Mouse (Mus musculus) limb, embryonic 12.5 days (tissue): ENCODE measurements around the gene Arntl. TPM values are rescaled to one million over a fixed set of nuclear protein-coding genes. Genes with fewer than 3 reads are reported as not detected.

ENCODE experiments used
- ATAC-seq: fragments of 200-750 bp; cut with Nextera tagmentation; 2 replicates; pipeline ENCODE4 v1.8.0; 2017; ENCODE audit warnings: low read depth, moderate TSS enrichment; ENCODE audit not compliant: insufficient number of reproducible peaks, insufficient read depth, low FRiP score, low TSS enrichment
- H3K27ac ChIP-seq: fragments of 300-500 bp; sonication (generic); 2 replicates; pipeline ENCODE4 v1.5.1; 2016; ENCODE audit warnings: mild to moderate bottlenecking, moderate library complexity
- H3K27me3 ChIP-seq: fragments of 300-500 bp; sonication (generic); 2 replicates; pipeline ENCODE4 v1.6.1; 2016; ENCODE audit warnings: mild to moderate bottlenecking, moderate library complexity
- H3K36me3 ChIP-seq: fragments of 300-500 bp; sonication (generic); 2 replicates; pipeline ENCODE4 v1.6.1; 2016; ENCODE audit warnings: mild to moderate bottlenecking, moderate library complexity
- H3K4me1 ChIP-seq: fragments of 300-500 bp; sonication (generic); replicated peaks from 2 replicates; pipeline ENCODE4 v1.6.1; 2016
- H3K4me2 ChIP-seq: fragments of 300-500 bp; sonication (generic); 2 replicates; pipeline ENCODE4 v1.6.1; 2016; ENCODE audit warnings: mild to moderate bottlenecking, moderate library complexity
- H3K4me3 ChIP-seq: fragments of 300-500 bp; sonication (generic); replicated peaks from 2 replicates; pipeline ENCODE4 v1.5.1; 2016; ENCODE audit warnings: mild to moderate bottlenecking
- H3K9ac ChIP-seq: fragments of 300-500 bp; sonication (generic); replicated peaks from 2 replicates; pipeline ENCODE4 v1.6.1; 2016; ENCODE audit warnings: mild to moderate bottlenecking, moderate library complexity
- H3K9me3 ChIP-seq: fragments of 300-500 bp; sonication (generic); 2 replicates; pipeline ENCODE4 v1.6.1; 2016; ENCODE audit warnings: mild to moderate bottlenecking, moderate library complexity
- WGBS: fragments of 180-500 bp; shearing (Covaris S2); methylation state at CpG from one replicate; pipeline ENCODE4 v1.1.7; 2016; 5-methylcytosine and 5-hydroxymethylcytosine counted together
- polyA plus RNA-seq: library from polyadenylated mRNA; unstranded; fragments of >200 nt; fragmentation: Nextera tagmentation; extraction: Ambion mirVana; gene quantifications from 2 replicates; pipeline ENCODE4 v1.2.1, GENCODE M21; 2016

The Arntl gene
- polyA plus RNA-seq, 1 experiment from 2014 or later: 7.4 TPM

- H3K9ac ChIP-seq: no peak overlapping the region
- H3K27ac ChIP-seq: no peak overlapping the region
- H3K4me1 ChIP-seq: peaks cover 14% of the 10 kb centered on the region
- no peak overlapping the region for H3K4me2 ChIP-seq
- no peak overlapping the region for H3K4me3 ChIP-seq
- no peaks in the 10 kb centered on the region for H3K9me3 ChIP-seq
- whole genome bisulfite sequencing: 49% methylated on average over 4 of the region's 4 CpGs
- H3K27me3 ChIP-seq: peaks cover 56% of the 10 kb centered on the region
- ATAC-seq: no peak
- no peaks in the 10 kb centered on the region for H3K36me3 ChIP-seq
Measured at GRCm38 (mm10) chr7:113210441-113210840, 3.2 kb downstream of the Arntl start.

- Histone ChIP-seq H3K4me2 (no peak overlapping the region), H3K36me3 (no peaks in the 10 kb centered on the region), H3K4me1 (no peaks in the 10 kb centered on the region), H3K4me3 (no peak overlapping the region), H3K27ac (no peak overlapping the region), H3K9me3 (no peaks in the 10 kb centered on the region), H3K27me3 (peaks cover 25% of the 10 kb centered on the region), H3K9ac (no peak overlapping the region)
- 58% methylated on average over 6 of the region's 6 CpGs for WGBS
- no peak for ATAC-seq
Measured at GRCm38 (mm10) chr7:113214245-113215169, 7.2 kb downstream of the Arntl start.

DNA sequence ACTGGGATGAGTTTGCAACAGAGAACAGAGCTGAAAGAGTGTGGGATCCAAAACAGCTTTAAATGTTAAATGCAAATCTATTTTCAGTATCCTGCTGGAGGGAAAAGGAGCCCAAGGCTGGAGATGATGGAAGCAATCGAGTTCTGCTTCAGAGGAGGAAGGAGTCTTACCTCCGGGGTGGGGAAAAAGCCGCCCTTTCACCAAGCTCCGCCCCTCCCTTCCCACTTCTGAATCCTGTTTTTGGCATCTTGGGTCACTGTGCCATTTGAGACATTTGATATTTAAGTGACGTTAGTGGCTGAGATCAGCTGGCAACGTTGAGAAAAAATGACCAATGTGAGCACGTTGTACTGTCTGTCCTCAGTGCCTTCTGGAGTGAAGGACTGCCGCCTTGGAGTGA, 8.9 kb downstream of the Arntl start:
- 52% methylated on average over 8 of the region's 8 CpGs for WGBS
- Histone ChIP-seq H3K4me1 (no peaks in the 10 kb centered on the region), H3K27ac (no peak overlapping the region), H3K9me3 (no peaks in the 10 kb centered on the region), H3K36me3 (no peaks in the 10 kb centered on the region), H3K4me2 (no peak overlapping the region), H3K9ac (no peak overlapping the region), H3K4me3 (no peak overlapping the region), H3K27me3 (peaks cover 9% of the 10 kb centered on the region)
- no peak for ATAC-seq

DNA sequence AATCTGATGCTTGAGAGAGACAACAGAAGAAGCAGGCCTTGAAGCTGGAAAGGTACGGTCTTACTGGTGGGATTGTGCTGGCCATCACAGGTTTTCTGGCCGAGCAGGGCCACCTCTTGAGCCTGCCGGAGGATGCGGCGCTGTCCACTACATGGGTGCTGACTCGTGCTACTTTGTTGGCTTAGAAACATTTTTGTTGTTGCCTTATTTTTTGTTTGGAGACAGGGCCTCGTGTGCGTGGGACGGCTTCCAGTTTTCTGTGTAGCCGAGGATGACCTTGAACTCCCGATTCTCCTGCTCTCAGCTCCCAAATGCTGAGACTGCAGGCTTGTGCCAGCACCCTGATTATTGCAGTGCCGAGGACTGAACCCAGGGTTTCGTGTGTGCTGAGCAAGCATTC, 12.2 kb downstream of the Arntl start:
- H3K36me3 ChIP-seq: no peaks in the 10 kb centered on the region
- ATAC-seq: no peak
- no peak overlapping the region for H3K4me2 ChIP-seq
- no peak overlapping the region for H3K9ac ChIP-seq
- H3K27ac ChIP-seq: no peak overlapping the region
- no peaks in the 10 kb centered on the region; the same call in 1 of the 2 replicates for H3K4me1 ChIP-seq
- no peaks in the 10 kb centered on the region for H3K9me3 ChIP-seq
- 63% methylated on average over 13 of the region's 13 CpGs for WGBS
- no peaks in the 10 kb centered on the region for H3K27me3 ChIP-seq
- H3K4me3 ChIP-seq: no peak overlapping the region

- H3K27ac ChIP-seq: no peak overlapping the region
- no peak overlapping the region for H3K4me3 ChIP-seq
- H3K27me3 ChIP-seq: no peaks in the 10 kb centered on the region
- no peak overlapping the region for H3K9ac ChIP-seq
- ATAC-seq: no peak
- no peak overlapping the region for H3K4me2 ChIP-seq
- H3K4me1 ChIP-seq: no peaks in the 10 kb centered on the region; the same call in 1 of the 2 replicates
- WGBS: 76% methylated on average over 3 of the region's 3 CpGs
- no peaks in the 10 kb centered on the region for H3K36me3 ChIP-seq
- H3K9me3 ChIP-seq: no peaks in the 10 kb centered on the region
Measured at GRCm38 (mm10) chr7:113219864-113220263, 12.6 kb downstream of the Arntl start.

DNA sequence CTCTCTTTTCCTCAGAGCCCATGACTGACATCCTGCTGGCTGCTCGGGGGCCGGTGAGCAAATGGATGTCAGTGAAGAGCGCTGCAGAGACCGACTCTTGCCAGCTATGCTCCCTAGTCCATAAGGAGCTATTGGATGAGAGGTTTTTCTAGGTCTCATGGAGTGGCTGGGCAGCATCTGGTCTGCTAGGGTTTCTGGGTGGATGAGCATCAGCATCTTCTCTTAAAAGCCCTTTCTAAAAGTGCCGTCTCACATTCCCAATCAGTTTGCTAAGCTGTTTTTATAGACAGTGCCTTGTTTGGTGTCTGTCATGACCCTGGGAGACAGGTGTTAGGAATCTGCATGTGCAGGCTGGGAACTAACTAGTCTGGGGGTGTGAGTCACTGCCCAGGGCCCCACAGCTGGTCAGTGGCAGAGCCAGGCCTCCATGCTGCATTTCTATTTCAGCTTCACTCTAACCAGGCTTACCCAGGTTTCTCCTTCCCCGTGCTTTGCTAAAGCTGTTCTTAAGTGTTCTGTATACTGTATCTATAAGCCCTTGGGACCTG, 13.5 kb downstream of the Arntl start:
- H3K4me1 ChIP-seq: no peaks in the 10 kb centered on the region; the same call in 1 of the 2 replicates
- H3K9ac ChIP-seq: no peak overlapping the region
- H3K4me3 ChIP-seq: no peak overlapping the region
- H3K4me2 ChIP-seq: no peak overlapping the region
- ATAC-seq: no peak
- no peak overlapping the region for H3K27ac ChIP-seq
- WGBS: 76% methylated on average over 6 of the region's 6 CpGs
- no peaks in the 10 kb centered on the region for H3K9me3 ChIP-seq
- H3K36me3 ChIP-seq: no peaks in the 10 kb centered on the region
- H3K27me3 ChIP-seq: no peaks in the 10 kb centered on the region

DNA sequence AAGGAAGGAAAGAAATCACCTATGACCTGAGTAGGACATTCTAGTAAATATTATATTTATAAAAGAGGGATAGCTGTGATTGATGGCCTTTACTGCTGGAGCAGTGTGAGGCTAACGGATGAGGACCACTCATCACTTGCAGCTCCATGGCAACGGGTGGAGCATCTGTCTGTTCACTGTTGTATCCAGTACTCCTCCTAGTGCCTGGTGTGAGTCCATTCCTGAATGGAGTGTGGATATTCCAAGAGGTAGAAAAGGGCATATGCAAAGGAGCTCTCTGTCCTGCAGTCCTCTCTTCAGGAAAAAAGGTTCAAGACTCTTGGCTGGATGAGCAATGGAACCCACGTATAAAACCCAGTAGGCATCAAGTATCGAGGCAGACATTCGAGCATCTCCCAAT, 15.6 kb downstream of the Arntl start:
- no peak for ATAC-seq
- H3K27me3 ChIP-seq: no peaks in the 10 kb centered on the region
- no peak overlapping the region for H3K4me2 ChIP-seq
- H3K4me1 ChIP-seq: peaks cover 3% of the 10 kb centered on the region
- 83% methylated on average over 5 of the region's 5 CpGs for WGBS
- H3K4me3 ChIP-seq: no peak overlapping the region
- no peak overlapping the region for H3K9ac ChIP-seq
- no peaks in the 10 kb centered on the region for H3K9me3 ChIP-seq
- H3K27ac ChIP-seq: no peak overlapping the region
- no peaks in the 10 kb centered on the region for H3K36me3 ChIP-seq

- peaks cover 18% of the 10 kb centered on the region for H3K4me1 ChIP-seq
- H3K9me3 ChIP-seq: no peaks in the 10 kb centered on the region
- no peak for ATAC-seq
- H3K4me3 ChIP-seq: no peak overlapping the region
- H3K9ac ChIP-seq: no peak overlapping the region
- no peak overlapping the region for H3K27ac ChIP-seq
- no peaks in the 10 kb centered on the region for H3K27me3 ChIP-seq
- H3K36me3 ChIP-seq: no peaks in the 10 kb centered on the region
- 77% methylated on average over 1 of the region's 1 CpGs for WGBS
- H3K4me2 ChIP-seq: no peak overlapping the region
Measured at GRCm38 (mm10) chr7:113224620-113225019, 17.4 kb downstream of the Arntl start.

GRCm38 (mm10) chr7:113228498-113228897, 21.2 kb downstream of the Arntl start:
- peaks cover 18% of the 10 kb centered on the region for H3K4me1 ChIP-seq
- H3K27ac ChIP-seq: no peak overlapping the region
- no peak for ATAC-seq
- H3K4me3 ChIP-seq: no peak overlapping the region
- H3K4me2 ChIP-seq: no peak overlapping the region; the same call in 1 of the 2 replicates
- no peaks in the 10 kb centered on the region for H3K36me3 ChIP-seq
- H3K9me3 ChIP-seq: no peaks in the 10 kb centered on the region
- H3K27me3 ChIP-seq: no peaks in the 10 kb centered on the region
- no peak overlapping the region for H3K9ac ChIP-seq
- WGBS: 66% methylated on average over 6 of the region's 6 CpGs

- Histone ChIP-seq H3K4me1 (no peaks in the 10 kb centered on the region), H3K4me3 (no peak overlapping the region), H3K9me3 (no peaks in the 10 kb centered on the region), H3K27ac (no peak overlapping the region), H3K9ac (no peak overlapping the region), H3K27me3 (no peaks in the 10 kb centered on the region), H3K36me3 (no peaks in the 10 kb centered on the region), H3K4me2 (no peak overlapping the region)
- WGBS: 80% methylated on average over 8 of the region's 8 CpGs
- ATAC-seq: no peak
Measured at GRCm38 (mm10) chr7:113236135-113236534, 28.9 kb downstream of the Arntl start.

DNA sequence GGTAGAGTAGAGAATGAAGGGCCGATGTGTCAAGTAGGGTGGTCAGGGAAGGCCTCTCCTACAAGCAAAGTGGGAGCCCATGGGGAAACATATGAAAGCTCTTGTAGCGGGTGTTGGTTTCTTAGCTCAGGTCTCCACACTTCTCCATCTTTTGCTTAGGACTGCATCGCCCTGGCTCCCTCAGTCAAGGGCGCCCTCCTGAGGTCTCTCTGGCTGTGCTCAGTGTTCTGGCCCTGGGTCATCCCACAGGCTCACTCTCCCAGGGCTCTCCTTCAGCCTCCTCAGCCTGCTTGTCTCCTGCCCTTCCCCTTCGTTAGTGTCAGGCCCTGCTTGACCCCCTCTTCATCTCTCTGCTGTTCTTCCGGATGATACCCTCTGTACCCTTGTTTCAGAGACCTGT, 31.1 kb downstream of the Arntl start:
- Histone ChIP-seq H3K9me3 (no peaks in the 10 kb centered on the region), H3K4me1 (peaks cover 9% of the 10 kb centered on the region), H3K27ac (no peak overlapping the region), H3K4me3 (no peak overlapping the region), H3K9ac (no peak overlapping the region), H3K4me2 (no peak overlapping the region), H3K36me3 (no peaks in the 10 kb centered on the region), H3K27me3 (no peaks in the 10 kb centered on the region)
- no peak for ATAC-seq
- WGBS: 78% methylated on average over 6 of the region's 6 CpGs
